Mouse (Mus musculus): Measurements from ENCODE around the gene Zar1l.
A peak's percentile ranks its signal among the peaks of the same experiment; 100 is the strongest.

Zar1l gene

GRCm38 (mm10) chr5:150478612-150479011 is 39.4 kb downstream of the Zar1l start:
- peak in 1 of 2 experiments; percentile 46 for DNase-seq

- no peak for DNase-seq
Observed at GRCm38 (mm10) chr5:150477364-150477763, 40.6 kb downstream of the Zar1l start.

GRCm38 (mm10) chr5:150468431-150468830 is 49.5 kb downstream of the Zar1l start:
- peak; percentile 42 to 73 for DNase-seq

GRCm38 (mm10) chr5:150466132-150466531 is 51.8 kb downstream of the Zar1l start:
- DNase-seq: peak; percentile 88 to 94

GRCm38 (mm10) chr5:150465218-150465617 is 52.7 kb downstream of the Zar1l start:
- no peak for DNase-seq

- DNase-seq: no peak
Observed at GRCm38 (mm10) chr5:150464721-150465120, 53.2 kb downstream of the Zar1l start.

GRCm38 (mm10) chr5:150459801-150460200 is 58.2 kb downstream of the Zar1l start:
- no peak for DNase-seq

- DNase-seq: peak; percentile 18 to 48
Observed at GRCm38 (mm10) chr5:150457904-150458739, 59.8 kb downstream of the Zar1l start.

GRCm38 (mm10) chr5:150457165-150457903 is 60.6 kb downstream of the Zar1l start:
- peak; percentile 48 to 76 for DNase-seq
